Mouse (Mus musculus): ENCODE measurements at regions not wholly inside any gene's neighbourhood (a gene's known extent, or its start where the extent isn't known, plus 50 kb on each side); places are given as distances from the start of the nearest gene placed in this dataset.
"Not testable (repeated sequence)": the region's sequence is repeated elsewhere in the genome, so short reads cannot be mapped to it uniquely, and the experiment has no call there.

GRCm38 (mm10) chr6:68370010-68370409 lies 834.4 kb upstream of the Tacstd2 start:
- DNase-seq (ENCODE audit: low spot score) = no peak

DNA sequence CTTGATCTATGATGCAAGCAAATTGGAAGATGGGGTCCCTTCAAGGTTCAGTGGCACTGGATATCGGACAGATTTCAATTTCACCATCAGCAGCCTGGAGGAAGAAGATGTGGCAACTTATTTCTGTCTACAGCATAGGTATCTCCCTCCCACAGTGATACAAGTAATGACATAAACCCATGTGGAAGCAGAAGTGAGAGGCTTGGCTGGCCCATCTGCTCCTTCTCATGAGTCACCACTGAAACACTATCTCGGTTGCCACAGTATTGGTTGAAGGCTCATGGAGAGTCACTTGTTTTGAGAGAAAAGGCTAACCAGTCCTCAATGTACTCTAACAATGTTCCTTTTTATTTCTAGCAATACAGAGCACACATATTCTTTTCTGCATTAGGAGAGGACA lies 804.2 kb upstream of the Tacstd2 start:
- peak; percentile 5 for DNase-seq (ENCODE audit: low spot score)

GRCm38 (mm10) chr6:68339205-68339604 lies 803.6 kb upstream of the Tacstd2 start:
- not testable (repeated sequence) for DNase-seq (ENCODE audit: low spot score)

DNA sequence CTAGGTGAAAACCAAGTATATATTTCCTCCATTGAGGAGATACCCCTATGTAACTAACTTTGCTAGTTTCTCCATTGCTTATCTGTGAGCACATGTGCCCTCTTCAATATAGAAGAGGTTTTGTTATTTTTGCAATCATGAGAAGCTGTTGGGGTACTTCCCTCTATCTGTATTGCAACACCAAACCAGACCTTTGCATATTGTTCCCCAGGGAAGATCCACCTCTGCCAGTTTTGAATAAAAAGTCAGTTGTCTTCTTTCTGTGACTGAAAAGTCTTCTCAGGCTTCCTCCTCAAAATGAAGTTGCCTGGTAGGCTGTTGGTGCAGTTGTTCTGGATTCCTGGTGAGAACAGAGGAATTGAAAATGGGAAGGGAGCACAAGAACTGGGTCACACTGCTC lies 775.8 kb upstream of the Tacstd2 start:
- DNase-seq (ENCODE audit: low spot score) = no peak

- no peak for DNase-seq (ENCODE audit: low spot score)
Measured at GRCm38 (mm10) chr6:68302133-68302532, 766.5 kb upstream of the Tacstd2 start.

GRCm38 (mm10) chr6:68256725-68257124 lies 721.1 kb upstream of the Tacstd2 start:
- no peak for DNase-seq (ENCODE audit: low spot score)

- DNase-seq (ENCODE audit: low spot score) = no peak
Measured at GRCm38 (mm10) chr6:68256151-68256550, 720.6 kb upstream of the Tacstd2 start.

DNA sequence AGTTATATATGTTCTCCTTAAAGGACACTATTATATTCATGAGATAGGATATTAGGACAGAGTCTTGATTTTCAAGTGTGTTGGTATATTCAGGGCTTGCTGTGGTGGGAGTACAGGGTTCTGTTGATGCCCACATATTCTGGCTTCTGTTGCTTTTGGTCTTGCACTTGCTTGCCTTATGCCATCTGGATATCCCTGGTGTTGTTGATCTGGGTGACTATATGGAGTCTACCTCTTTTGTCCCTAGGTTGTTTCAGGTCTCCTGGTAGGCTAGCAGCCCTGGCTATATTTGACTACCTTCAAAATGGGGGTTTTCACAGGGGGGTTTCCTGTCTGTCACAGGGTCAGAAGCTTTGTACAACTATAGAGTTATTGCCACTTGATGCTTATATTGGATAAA lies 717.1 kb upstream of the Tacstd2 start:
- DNase-seq (ENCODE audit: low spot score) = no peak

DNA sequence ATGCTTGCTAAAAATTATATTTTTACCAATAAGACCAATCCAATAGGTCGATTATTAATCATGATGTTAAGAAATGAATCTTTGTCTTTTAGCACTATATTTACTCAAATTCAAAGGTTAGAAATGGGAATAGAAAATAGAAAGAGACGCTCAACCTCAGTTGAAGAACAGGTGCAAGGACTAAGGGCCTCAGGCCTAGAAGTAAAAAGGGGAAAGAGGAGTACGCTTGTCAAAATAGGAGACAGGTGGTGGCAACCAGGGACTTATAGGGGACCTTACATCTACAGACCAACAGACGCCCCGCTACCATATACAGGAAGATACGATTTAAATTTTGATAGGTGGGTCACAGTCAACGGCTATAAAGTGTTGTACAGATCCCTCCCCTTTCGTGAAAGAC lies 715.7 kb upstream of the Tacstd2 start:
- DNase-seq (ENCODE audit: low spot score) = not testable (repeated sequence)

- DNase-seq (ENCODE audit: low spot score) = not testable (repeated sequence)
Measured at GRCm38 (mm10) chr6:68250392-68250791, 714.8 kb upstream of the Tacstd2 start.

DNA sequence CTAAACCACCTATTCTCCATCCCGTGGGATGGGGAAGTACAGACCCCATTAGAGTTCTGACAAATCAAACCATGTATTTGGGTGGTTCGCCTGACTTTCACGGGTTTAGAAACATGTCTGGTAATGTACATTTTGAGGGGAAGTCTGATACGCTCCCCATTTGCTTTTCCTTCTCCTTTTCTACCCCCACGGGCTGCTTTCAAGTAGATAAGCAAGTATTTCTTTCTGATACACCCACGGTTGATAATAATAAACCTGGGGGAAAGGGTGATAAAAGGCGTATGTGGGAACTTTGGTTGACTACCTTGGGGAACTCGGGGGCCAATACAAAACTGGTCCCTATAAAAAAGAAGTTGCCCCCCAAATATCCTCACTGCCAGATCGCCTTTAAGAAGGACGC lies 713.7 kb upstream of the Tacstd2 start:
- DNase-seq (ENCODE audit: low spot score) = not testable (repeated sequence)

GRCm38 (mm10) chr6:68248018-68248533 lies 712.5 kb upstream of the Tacstd2 start:
- not testable (repeated sequence) for DNase-seq (ENCODE audit: low spot score)

DNA sequence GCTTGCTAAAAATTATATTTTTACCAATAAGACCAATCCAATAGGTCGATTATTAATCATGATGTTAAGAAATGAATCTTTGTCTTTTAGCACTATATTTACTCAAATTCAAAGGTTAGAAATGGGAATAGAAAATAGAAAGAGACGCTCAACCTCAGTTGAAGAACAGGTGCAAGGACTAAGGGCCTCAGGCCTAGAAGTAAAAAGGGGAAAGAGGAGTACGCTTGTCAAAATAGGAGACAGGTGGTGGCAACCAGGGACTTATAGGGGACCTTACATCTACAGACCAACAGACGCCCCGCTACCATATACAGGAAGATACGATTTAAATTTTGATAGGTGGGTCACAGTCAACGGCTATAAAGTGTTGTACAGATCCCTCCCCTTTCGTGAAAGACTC lies 707.2 kb upstream of the Tacstd2 start:
- not testable (repeated sequence) for DNase-seq (ENCODE audit: low spot score)

DNA sequence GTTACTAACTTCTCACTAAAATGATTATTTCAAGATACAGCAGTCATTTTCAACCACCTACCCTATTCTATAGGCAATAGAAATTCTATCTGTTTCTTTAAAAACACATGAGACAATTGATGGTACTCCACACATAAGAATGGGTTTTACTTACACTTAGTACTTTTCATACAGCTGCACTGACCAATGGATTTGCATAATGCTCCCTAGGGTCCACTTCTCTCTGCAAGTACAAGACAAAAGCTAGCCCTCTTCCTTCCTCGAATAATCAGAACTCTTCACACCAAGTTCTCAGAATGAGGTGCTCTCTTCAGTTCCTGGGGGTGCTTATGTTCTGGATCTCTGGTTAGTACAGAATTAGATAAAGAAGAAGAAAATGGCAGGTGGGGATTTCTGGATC lies 684.1 kb upstream of the Tacstd2 start:
- DNase-seq (ENCODE audit: low spot score) = no peak

DNA sequence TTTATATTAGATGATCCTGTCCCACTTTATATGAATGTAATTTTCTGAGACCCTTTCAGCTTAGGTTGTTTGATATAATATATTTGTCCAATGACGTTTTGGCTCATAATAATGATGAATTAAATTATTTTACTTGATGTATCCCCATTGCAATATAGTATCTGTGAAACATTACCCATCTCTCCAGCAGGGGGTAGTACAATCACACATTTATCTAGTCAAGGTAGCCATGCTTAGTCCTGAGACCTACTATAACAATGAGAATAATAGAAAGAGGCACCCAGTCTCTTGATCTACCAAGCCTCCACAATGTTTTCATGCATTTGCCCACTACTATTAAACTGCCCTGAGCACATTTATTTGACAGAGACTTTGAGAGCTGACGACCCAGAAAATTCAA lies 665.9 kb upstream of the Tacstd2 start:
- DNase-seq (ENCODE audit: low spot score) = peak; percentile 3

GRCm38 (mm10) chr6:68198031-68198430 lies 662.4 kb upstream of the Tacstd2 start:
- no peak for DNase-seq (ENCODE audit: low spot score)

GRCm38 (mm10) chr6:68164792-68165191 lies 629.2 kb upstream of the Tacstd2 start:
- DNase-seq (ENCODE audit: low spot score) = peak; percentile 11

- not testable (repeated sequence) for DNase-seq (ENCODE audit: low spot score)
Measured at GRCm38 (mm10) chr6:68164111-68164510, 628.5 kb upstream of the Tacstd2 start.

- DNase-seq (ENCODE audit: low spot score) = no peak
Measured at GRCm38 (mm10) chr6:68151569-68151968, 616.0 kb upstream of the Tacstd2 start.

GRCm38 (mm10) chr6:68102481-68102880 lies 566.9 kb upstream of the Tacstd2 start:
- DNase-seq (ENCODE audit: low spot score) = no peak

Data from left cerebral cortex, adult 11 months (tissue).